Mouse (Mus musculus): Measurements from ENCODE around the gene Pdzrn3. TPM values are rescaled to one million over a fixed set of nuclear protein-coding genes. Genes with fewer than 3 reads are reported as not detected.
A peak's percentile ranks its signal among the peaks of the same experiment; 100 is the strongest.

Pdzrn3 gene
- polyA plus RNA-seq, 1 experiment from 2014 or later, result 13.2 TPM

GRCm38 (mm10) chr6:101337842-101338528, 39.7 kb downstream of the Pdzrn3 start:
- no peaks in the 10 kb centered on the region for H3K36me3 ChIP-seq
- H3K4me3 ChIP-seq, result no peak overlapping the region
- no peak overlapping the region for H3K27ac ChIP-seq
- DNase-seq (ENCODE audit: low spot score), result no peak
- H3K27me3 ChIP-seq (ENCODE audit: insufficient read depth, poor library complexity, severe bottlenecking), result no peaks in the 10 kb centered on the region
- H3K9me3 ChIP-seq, result no peaks in the 10 kb centered on the region
- WGBS, result 90% methylated on average over 10 of the region's 10 CpGs
- peaks cover 11% of the 10 kb centered on the region; the same call in 1 of the 2 replicates for H3K4me1 ChIP-seq (replicated peaks)

- Histone ChIP-seq H3K27ac (no peak overlapping the region), H3K4me1 (replicated peaks) (peaks cover 18% of the 10 kb centered on the region), H3K9me3 (no peaks in the 10 kb centered on the region), H3K36me3 (no peaks in the 10 kb centered on the region), H3K27me3 (ENCODE audit: insufficient read depth, poor library complexity, severe bottlenecking) (no peaks in the 10 kb centered on the region), H3K4me3 (no peak overlapping the region)
- 90% methylated on average over 10 of the region's 10 CpGs for WGBS
- no peak for DNase-seq (ENCODE audit: low spot score)
Observed at GRCm38 (mm10) chr6:101336660-101337059, 41.0 kb downstream of the Pdzrn3 start.

DNA sequence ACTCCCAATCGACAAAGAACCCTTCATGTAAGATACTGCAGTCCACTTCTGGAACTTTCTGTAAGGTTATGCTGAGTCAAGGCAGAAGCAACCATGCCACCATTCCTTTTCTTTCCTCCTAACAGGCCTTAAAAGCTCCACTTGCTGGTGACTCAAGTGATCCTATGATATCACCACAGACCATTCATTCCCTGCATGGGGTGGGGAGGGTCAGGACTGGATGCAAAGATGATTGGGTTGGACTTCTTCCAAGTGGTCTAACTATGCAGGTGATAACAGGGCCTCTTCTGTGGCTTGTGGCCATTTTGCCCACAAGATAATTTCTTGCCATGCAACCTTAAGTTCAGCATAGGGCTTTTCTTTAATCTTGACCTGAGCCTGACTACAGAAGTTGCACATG, 42.0 kb downstream of the Pdzrn3 start:
- no peaks in the 10 kb centered on the region for H3K27me3 ChIP-seq (ENCODE audit: insufficient read depth, poor library complexity, severe bottlenecking)
- H3K27ac ChIP-seq, result no peak overlapping the region
- no peaks in the 10 kb centered on the region for H3K36me3 ChIP-seq
- H3K4me1 ChIP-seq (replicated peaks), result peaks cover 24% of the 10 kb centered on the region
- 92% methylated on average over 1 of the region's 1 CpGs for WGBS
- H3K4me3 ChIP-seq, result no peak overlapping the region
- H3K9me3 ChIP-seq, result no peaks in the 10 kb centered on the region
- DNase-seq (ENCODE audit: low spot score), result no peak

DNA sequence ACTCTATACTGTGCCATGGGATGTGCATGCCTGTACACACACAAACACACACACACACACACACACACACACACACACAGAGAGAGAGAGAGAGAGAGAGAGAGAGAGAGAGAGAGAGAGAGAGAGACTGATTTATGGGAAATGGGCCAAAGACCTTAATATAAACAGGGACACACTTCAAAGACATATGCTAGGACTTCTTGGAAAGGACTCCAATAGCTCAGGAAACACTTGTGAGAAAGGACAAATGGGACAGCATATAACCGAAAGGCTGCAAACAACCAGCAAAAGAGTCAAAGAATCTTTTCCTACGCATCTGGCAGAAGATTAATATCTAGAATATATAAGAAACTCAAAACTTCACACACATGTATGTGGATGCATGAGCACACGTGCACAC, 43.2 kb downstream of the Pdzrn3 start:
- no peak for DNase-seq (ENCODE audit: low spot score)
- Histone ChIP-seq H3K4me1 (replicated peaks) (peaks cover 35% of the 10 kb centered on the region), H3K9me3 (no peaks in the 10 kb centered on the region), H3K27me3 (ENCODE audit: insufficient read depth, poor library complexity, severe bottlenecking) (no peaks in the 10 kb centered on the region), H3K36me3 (no peaks in the 10 kb centered on the region), H3K27ac (no peak overlapping the region), H3K4me3 (no peak overlapping the region)
- 96% methylated on average over 3 of the region's 3 CpGs for WGBS

DNA sequence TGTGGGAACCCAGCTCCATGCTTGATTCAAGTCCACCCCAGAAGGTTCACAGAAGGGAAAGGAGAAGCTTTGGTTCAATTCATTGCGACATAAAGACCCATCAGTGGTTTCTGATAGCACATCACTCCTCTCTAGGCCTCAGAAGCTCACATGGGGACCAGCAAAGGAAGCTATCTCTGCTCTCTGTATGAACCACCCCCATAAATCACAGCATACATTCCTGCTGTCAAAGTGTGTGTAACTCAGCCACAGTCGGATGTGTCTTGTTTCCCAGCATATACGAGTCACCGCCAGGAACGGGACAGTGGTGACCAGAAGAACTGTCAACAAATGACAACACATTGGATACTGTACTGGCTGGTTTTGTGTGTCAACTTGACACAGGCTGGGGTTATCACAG, 47.3 kb downstream of the Pdzrn3 start:
- no peaks in the 10 kb centered on the region for H3K36me3 ChIP-seq
- peaks cover 47% of the 10 kb centered on the region for H3K4me1 ChIP-seq (replicated peaks)
- no peaks in the 10 kb centered on the region for H3K9me3 ChIP-seq
- no peak overlapping the region for H3K27ac ChIP-seq
- no peak overlapping the region for H3K4me3 ChIP-seq
- no peak for DNase-seq (ENCODE audit: low spot score)
- H3K27me3 ChIP-seq (ENCODE audit: insufficient read depth, poor library complexity, severe bottlenecking), result no peaks in the 10 kb centered on the region
- WGBS, result 79% methylated on average over 5 of the region's 5 CpGs

DNA sequence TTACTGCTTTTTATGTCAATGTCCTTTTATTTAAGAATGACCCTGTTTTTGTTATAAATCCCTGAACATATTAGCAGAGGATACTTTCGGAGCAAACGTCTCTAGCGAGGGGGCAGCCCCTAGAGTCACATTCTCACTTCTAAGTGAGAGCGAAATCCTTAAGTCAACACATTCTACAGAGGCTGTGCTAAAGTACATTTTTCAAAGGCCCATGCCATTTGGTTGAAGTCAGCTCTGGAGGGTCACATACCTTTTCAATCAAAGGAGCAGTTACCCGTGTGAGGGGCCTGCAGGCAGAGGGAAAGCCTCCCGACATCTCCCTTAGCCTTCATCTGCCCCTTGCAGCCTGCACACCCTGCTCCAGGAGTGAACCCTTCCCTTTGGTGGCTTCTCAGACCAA, 48.2 kb downstream of the Pdzrn3 start:
- peak; percentile 26 for DNase-seq (ENCODE audit: low spot score)
- H3K27me3 ChIP-seq (ENCODE audit: insufficient read depth, poor library complexity, severe bottlenecking), result no peaks in the 10 kb centered on the region
- no peaks in the 10 kb centered on the region for H3K9me3 ChIP-seq
- no peak overlapping the region for H3K4me3 ChIP-seq
- peaks cover 47% of the 10 kb centered on the region for H3K4me1 ChIP-seq (replicated peaks)
- no peaks in the 10 kb centered on the region for H3K36me3 ChIP-seq
- 40% methylated on average over 6 of the region's 6 CpGs for WGBS
- peak overlapping the region; percentile 56 for H3K27ac ChIP-seq

GRCm38 (mm10) chr6:101328514-101328913, 49.2 kb downstream of the Pdzrn3 start:
- H3K4me1 ChIP-seq (replicated peaks), result peaks cover 42% of the 10 kb centered on the region
- no peaks in the 10 kb centered on the region for H3K9me3 ChIP-seq
- H3K27ac ChIP-seq, result no peak overlapping the region
- no peaks in the 10 kb centered on the region for H3K36me3 ChIP-seq
- H3K27me3 ChIP-seq (ENCODE audit: insufficient read depth, poor library complexity, severe bottlenecking), result no peaks in the 10 kb centered on the region
- WGBS, result 69% methylated on average over 6 of the region's 6 CpGs
- DNase-seq (ENCODE audit: low spot score), result no peak
- no peak overlapping the region for H3K4me3 ChIP-seq

- DNase-seq (ENCODE audit: low spot score), result no peak
- Histone ChIP-seq H3K27ac (no peak overlapping the region), H3K4me3 (no peak overlapping the region), H3K9me3 (no peaks in the 10 kb centered on the region), H3K4me1 (replicated peaks) (peaks cover 37% of the 10 kb centered on the region), H3K27me3 (ENCODE audit: insufficient read depth, poor library complexity, severe bottlenecking) (no peaks in the 10 kb centered on the region), H3K36me3 (no peaks in the 10 kb centered on the region)
- WGBS, result 91% methylated on average over 5 of the region's 5 CpGs
Observed at GRCm38 (mm10) chr6:101327741-101328140, 50.0 kb downstream of the Pdzrn3 start.

- Histone ChIP-seq H3K36me3 (no peaks in the 10 kb centered on the region), H3K4me1 (replicated peaks) (peaks cover 35% of the 10 kb centered on the region), H3K9me3 (no peaks in the 10 kb centered on the region), H3K4me3 (no peak overlapping the region), H3K27me3 (ENCODE audit: insufficient read depth, poor library complexity, severe bottlenecking) (no peaks in the 10 kb centered on the region), H3K27ac (no peak overlapping the region)
- DNase-seq (ENCODE audit: low spot score), result no peak
- 94% methylated on average over 3 of the region's 3 CpGs for WGBS
Observed at GRCm38 (mm10) chr6:101327196-101327595, 50.5 kb downstream of the Pdzrn3 start.

GRCm38 (mm10) chr6:101325842-101326639, 51.7 kb downstream of the Pdzrn3 start:
- Histone ChIP-seq H3K4me3 (no peak overlapping the region), H3K9me3 (no peaks in the 10 kb centered on the region), H3K27ac (no peak overlapping the region), H3K4me1 (replicated peaks) (peaks cover 23% of the 10 kb centered on the region), H3K36me3 (no peaks in the 10 kb centered on the region), H3K27me3 (ENCODE audit: insufficient read depth, poor library complexity, severe bottlenecking) (no peaks in the 10 kb centered on the region)
- 87% methylated on average over 3 of the region's 3 CpGs for WGBS
- no peak for DNase-seq (ENCODE audit: low spot score)

- Histone ChIP-seq H3K27me3 (ENCODE audit: insufficient read depth, poor library complexity, severe bottlenecking) (no peaks in the 10 kb centered on the region), H3K4me3 (no peak overlapping the region), H3K9me3 (no peaks in the 10 kb centered on the region), H3K4me1 (replicated peaks) (peaks cover 6% of the 10 kb centered on the region), H3K27ac (no peak overlapping the region), H3K36me3 (no peaks in the 10 kb centered on the region)
- DNase-seq (ENCODE audit: low spot score), result no peak
- 91% methylated on average over 3 of the region's 3 CpGs for WGBS
Observed at GRCm38 (mm10) chr6:101322580-101322979, 55.1 kb downstream of the Pdzrn3 start.

DNA sequence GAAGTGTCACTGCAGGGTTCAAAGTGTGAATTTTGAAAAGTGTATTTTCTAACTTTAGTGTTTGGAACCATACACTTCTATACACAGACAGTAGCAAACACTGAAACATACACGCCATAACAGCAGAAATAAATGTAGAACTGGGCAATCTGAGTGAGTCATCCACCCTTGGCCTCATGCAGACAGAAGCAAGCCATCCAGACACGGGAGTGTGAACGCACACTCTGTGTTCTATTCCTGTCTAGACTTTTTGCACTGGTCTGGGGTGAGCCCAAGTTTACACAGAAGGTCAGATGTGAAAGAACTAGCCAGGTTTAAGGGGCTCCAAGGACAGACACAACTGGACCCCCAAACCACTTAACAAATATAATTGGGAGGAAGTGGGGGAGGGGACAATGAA, 57.3 kb downstream of the Pdzrn3 start:
- Histone ChIP-seq H3K36me3 (no peaks in the 10 kb centered on the region), H3K9me3 (no peaks in the 10 kb centered on the region), H3K27ac (no peak overlapping the region), H3K4me1 (replicated peaks) (peaks cover 9% of the 10 kb centered on the region), H3K4me3 (no peak overlapping the region), H3K27me3 (ENCODE audit: insufficient read depth, poor library complexity, severe bottlenecking) (no peaks in the 10 kb centered on the region)
- 83% methylated on average over 3 of the region's 3 CpGs for WGBS
- no peak for DNase-seq (ENCODE audit: low spot score)

DNA sequence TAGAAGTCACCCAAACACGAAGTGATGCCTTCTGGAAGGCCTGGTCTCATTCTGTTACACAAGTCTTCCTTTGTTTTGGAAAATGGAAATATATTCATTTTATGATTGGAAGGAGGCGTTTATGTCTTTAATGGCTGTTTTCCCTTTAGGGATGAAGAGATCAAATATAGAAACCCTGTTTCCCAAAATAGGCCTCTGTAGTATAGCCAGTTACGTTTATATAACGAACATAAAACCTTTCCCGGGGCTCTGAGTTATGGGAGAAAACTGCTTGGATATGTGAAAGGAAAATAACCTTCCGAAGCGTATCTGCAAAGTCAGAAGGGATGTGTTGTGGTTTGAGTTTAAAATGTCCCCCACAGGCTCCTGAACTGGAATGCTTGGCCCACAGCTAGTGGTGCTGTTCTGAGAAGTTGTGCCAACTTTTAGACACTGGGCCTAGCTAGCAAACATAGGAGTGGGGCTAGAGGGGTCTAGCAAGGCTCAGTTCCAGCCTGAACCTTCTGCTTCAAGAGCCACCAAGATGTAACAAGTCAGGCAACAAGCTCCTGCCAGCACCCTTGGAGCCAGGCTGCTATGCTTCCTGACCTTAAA, 58.2 kb downstream of the Pdzrn3 start:
- H3K27me3 ChIP-seq (ENCODE audit: insufficient read depth, poor library complexity, severe bottlenecking), result no peaks in the 10 kb centered on the region
- no peak overlapping the region for H3K27ac ChIP-seq
- no peak for DNase-seq (ENCODE audit: low spot score)
- no peak overlapping the region for H3K4me3 ChIP-seq
- no peaks in the 10 kb centered on the region for H3K36me3 ChIP-seq
- H3K9me3 ChIP-seq, result no peaks in the 10 kb centered on the region
- peaks cover 9% of the 10 kb centered on the region for H3K4me1 ChIP-seq (replicated peaks)
- WGBS, result 88% methylated on average over 7 of the region's 7 CpGs
